Mouse (Mus musculus) liver, postnatal 0 days (tissue): ENCODE data around the gene Nbea.

Experiments
- CTCF ChIP-seq: sonication (generic); IDR thresholded peaks from 2 replicates; pipeline ENCODE4 v1.5.1; 2016; ENCODE audit warnings: antibody characterized with exemption, low read depth
- EP300 ChIP-seq: IDR thresholded peaks from 2 replicates; pipeline ENCODE4 v1.6.1; 2016; ENCODE audit warnings: antibody characterized with exemption, low read depth, mild to moderate bottlenecking

DNA sequence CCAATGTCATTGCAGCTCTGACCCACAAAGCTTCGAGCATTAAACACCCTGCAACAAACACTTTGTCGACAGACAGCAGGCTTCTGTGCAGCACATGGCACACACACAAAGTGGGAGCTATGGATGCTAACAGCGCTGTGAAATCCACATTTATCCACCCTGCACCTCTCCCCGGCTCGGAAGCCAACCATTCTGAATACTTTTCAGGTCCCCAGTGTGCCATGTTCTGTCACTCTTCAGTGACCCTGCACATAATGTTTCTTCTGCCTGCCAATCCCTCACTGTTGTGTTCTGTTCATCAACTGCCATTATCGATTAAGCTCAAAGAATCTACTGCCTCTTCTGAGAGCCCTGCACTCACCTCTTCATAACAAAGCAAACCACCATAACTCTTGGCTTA lies 449.8 kb downstream of the Nbea start:
- no peak for TF ChIP-seq CTCF
- TF ChIP-seq EP300, result no peak
